Mouse (Mus musculus) urinary bladder, postnatal 10 days (tissue): Measurements from ENCODE around the gene Nkain1.

Experiments
- DNase-seq: peaks from one replicate; pipeline ENCODE4 v3.0.0; 2022; ENCODE audit warnings: low spot score

Nkain1 gene

DNA sequence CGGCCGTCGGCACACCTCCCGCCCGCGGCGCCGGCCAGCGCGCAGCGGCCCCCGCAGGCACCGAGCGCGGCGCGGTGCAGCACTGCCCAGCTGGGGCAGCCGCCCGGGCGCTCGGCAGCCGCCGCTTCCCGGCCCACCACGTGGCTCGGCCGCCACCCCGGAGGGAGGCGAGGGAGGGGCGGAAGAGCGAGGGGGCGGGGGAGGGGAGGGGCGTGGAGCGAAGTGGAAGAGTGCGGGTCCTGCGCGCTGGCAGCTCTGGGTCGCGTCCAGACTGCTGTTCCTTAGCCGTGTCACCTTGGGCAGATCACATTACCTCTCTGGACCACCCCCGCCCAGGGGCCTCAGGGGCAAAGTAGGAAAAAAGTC is at the start of gene Nkain1:
Gene Nkain1 (minus strand): TSS at position 126 of the 366 bp plus-strand sequence.
- no peak for DNase-seq

DNA sequence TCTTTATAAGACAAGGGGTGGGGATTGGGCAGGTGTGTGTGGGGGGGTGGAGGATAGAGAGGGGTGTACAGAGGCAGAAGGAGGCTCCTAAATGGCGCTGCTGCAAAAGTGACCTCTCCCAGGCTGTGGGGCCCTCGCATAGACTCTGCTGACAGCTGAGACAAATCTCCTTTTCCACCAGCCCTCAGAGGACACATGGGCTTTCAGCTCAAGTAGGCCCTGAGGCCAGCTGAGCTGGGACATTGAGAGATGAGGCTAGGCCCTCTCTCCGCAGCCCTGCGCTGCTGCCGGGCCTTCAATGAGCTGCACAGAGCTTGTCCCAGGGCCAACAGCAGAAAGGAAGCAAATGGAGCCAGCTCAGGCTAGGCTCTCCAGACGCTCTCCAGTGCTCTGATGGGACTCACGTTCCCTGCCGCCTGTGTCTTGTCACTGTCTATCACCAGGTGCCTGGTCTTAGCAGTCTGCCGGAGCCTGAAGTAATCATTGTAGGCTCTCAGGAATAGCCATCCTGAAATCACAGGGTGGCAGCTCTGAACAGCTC is 4.8 kb upstream of the Nkain1 start:
- DNase-seq = no peak

DNA sequence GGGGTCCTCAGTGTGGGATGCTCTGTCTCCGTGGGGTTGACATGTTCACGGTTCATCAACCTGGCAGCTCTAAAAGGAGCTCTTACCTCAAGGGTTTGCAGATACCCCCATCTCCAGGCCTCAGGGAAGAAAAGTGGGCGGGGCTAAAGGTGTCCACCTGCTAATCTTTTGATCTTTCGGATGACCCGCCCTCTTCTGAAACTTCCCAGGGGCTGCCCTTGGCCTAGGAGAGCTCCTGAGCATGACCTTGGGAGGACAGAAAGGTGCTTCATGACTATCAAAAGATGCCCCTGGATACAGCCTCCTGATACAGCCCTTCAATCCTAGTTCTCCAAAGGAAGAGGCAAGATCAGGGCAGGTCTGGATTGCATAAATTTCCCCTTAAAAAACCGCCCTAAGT is 3.1 kb upstream of the Nkain1 start:
- no peak for DNase-seq

DNA sequence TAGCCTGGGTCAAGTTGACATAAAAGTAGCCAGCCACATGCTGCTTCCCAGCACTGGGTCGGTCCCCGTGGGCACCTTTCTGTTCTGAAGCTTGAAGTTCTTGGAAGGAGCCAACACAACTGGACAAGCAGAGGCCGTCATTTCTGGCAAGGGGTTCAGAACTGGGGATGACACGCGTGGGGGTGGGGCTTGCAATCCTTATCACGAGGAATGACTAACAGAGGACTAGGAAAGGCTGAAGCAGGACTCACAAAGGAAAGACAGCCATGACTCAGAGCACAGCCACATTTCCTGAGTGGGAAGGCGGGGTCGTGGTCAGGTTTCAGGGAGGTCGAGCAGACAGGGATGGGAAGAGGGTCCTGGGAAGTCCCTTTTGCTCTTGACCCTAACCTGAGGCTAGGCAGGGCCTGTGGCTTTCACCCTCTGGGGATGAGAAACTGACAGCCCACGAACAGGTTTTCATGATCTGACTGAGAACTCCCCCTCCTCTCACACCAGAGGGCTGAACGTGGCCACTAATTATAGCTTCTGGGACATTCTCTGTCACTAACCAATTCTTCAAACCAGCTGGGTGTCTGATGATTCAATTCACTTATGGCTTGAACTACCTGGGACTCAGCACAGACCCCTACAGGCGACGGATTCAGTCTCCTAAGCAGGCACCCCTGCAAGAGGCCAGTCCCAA is 2.4 kb upstream of the Nkain1 start:
- DNase-seq = no peak

DNA sequence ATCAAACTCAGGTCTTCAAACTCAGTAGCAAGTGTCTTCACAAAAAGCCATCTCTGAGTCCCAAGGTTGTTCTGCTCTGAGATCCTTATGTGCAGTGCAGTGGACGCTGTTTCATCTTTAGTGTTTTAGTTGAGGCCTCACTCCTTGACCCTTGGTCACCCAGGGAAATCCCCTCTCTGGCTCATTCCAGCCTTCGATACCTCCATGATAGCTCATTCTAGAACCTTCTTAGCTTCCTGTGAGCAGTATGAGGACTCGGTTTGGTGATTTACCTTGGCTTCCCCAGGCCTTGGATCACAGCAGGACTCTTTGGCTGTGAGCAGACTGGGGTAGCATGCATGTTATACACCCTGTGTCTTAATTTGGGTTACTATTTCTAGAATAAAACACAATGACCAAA is 1.6 kb upstream of the Nkain1 start:
- no peak for DNase-seq

DNA sequence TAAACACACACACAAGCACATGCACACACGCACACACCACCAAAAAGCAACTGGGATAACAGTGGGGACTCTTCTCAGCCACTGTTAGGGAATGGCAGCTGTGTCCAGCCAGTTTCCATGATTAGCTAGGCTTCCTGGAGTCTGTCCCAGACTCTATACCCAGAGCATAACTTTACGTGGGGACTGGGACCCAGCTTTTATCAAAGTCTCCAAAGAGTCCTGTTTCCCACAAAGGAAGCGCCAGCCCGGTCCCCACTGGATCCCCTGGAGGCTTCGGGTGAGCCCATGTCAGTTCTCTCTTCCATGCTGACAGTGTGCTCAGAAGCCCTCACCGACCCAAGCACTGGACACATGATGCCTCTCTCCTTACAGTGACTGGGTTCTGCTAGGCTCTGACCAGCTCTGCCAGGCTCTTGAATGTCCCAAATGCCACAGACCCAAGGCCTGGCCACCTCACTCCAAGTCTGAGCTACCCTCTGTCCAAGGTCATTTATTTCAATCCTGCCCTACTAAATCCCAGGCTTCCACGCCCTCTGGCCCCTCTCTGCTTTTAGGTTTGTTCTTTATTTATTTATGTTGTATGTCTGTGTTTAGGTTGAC is 988 bp upstream of the Nkain1 start:
- DNase-seq = no peak

DNA sequence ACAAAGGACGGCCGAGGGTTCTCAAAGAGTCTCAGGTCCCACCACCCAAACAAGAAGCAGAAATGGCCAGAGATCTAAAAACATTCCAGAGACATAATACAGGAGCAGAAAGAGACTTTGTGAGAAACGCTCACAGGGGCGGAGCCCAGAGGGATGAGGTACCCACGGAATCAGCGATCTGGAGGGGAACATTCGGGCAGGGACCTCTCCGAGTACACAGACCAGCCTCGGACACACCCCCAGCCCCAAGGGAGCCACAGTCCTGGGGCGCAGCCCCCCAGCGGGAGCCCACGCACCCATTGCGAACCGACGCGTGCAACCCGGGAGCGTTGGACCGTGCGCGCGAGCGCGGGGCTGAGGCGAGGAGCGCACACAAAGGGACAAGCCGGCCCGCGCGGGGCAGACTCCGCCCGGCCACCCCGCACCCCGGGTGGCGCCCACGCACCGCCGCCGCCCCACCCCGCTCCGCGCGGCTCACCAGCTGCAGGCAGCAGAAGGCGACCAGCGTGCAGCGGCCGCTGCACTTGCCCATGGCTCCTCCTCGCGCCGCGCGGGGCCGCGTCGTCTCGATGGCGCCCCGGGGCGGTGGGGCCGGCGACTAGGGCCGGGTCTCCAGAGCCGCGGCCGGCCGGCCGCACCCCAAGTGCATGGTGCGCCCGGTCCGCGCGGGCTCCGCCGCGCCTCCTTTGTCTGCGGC is 474 bp downstream of the Nkain1 start:
- no peak for DNase-seq

DNA sequence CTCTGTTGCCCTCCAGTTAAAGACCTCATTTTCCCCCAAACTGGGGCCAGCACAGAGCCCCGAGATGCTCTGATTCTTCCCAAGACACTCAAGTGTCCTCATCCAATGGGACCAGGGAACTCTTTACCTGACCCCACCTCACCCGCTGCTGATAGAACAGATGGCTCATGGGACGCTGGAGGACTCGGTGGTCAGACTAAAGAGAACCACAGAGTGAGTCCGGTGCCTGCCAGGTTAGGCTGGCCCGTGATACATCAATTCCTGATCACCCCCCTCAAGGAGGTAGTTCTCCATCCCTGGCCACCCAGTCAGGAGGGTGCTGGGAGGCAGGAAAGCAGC is 992 bp downstream of the Nkain1 start:
- no peak for DNase-seq

DNA sequence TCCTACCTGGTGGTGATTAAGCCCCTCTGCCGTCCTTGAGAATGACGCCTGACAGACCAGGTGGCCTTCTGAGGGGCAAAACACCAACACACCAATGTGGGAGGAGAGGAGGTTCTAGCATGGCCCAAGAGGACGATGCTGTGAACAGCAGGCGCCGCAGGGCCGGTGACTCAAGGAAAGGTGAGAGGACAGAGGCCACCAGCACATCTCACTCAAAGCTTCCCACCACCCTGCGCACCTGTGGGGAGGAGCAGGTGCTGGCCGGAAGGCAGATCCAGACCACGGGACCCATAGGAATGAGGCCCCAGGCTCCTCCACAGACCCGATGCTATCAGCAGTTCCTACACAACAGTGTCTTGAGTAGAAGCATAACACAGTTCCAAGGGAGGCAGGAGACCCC is 1.4 kb downstream of the Nkain1 start:
- DNase-seq = no peak

DNA sequence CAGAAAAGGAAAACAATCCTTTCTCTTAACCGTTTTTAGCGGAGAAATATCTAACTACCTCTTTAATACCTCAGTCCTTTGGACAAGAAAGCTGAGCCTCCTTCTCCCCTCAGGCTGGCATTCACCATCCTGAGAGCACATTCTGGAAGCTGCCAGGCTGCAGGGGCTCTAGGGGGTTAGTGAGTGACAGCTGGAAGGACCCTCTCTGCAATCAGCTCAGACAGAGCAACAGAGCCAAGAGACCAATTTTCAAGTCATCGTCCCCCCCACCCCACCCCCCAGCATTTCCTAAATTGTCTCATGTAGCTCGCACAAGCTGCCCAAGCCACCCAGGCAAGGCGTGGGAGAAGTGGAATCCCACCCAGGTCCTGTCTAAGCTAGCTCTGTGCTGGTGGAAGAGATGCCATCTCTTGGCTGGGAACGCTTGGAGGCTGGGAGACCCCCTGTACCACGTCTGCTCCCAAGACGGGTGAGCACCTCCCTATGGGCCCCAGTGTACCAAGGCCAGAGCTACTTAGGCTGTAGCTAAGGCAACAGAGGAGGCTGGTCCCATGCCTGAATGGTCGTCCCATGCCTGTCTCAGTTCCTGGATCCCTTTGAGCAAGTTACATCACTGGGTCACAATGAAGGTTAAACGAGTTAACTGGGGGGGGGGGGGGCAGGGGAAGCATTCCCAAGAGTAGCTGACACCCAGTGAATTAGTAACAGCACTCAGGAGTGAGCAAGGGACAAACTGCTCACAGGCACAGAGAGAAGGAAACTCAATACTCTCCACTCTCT is 2.8 kb downstream of the Nkain1 start:
- DNase-seq = no peak

DNA sequence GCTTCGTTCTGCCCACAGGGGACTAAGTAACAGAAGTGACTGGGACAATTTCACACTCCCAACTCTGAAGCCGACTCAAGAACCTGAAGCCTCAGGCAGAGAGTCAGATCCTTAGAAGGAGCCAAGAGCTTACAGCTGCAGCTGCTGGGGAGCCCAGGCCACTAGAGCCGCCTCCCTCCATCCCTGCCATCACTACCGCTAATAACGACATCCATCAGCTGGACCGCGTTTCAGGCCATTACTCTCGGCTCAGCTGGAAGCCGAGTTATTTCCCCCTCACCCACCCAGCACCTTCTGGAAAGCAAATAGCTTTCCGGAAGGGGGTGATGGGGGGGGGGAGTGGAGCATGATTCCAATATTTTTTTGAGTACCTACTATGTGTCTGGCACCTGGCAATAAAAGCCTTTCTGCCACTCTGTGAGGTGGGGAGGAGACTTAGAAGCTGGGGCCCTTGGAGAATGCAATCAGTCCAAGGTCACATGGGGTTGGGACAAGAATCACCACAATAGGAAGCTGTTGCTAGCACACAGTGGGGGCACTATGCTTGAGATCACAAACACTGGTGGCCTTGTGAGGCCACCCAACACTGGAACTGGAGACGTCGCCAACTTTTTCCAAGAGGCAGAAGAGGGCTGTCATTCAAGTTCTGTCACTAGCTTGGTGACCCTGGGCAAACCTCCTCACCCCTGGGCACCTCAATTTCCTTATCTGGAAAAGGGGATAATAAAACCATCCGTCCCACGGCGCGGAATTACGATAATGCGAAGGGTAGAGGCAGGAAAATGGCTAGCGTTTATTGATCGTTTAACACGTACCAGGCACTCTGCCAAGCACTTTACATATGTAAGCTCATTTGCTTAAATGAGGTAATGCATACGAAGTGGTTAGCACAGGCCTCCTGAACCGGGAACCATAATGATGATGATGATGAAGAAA is 5.7 kb downstream of the Nkain1 start:
- DNase-seq = no peak

DNA sequence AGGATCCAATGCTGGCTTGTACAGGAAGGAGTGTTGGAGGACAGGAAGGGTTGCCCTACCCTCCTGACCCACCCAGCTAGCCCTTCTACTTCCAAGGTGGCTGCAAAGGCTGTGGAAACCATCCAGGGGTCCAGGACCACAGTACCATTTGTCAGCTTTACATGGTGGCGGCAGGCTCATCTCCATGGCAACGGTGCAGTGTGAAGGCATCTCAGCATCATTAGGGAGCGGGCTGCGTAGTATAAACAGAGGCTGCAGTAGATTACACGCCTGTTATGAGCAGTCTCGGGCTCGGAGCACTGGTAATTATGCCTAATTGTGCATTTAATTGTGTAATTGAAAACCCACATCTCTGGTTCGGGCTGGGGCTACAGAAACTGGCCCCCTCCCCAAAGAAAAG is 10.2 kb downstream of the Nkain1 start:
- DNase-seq = no peak

DNA sequence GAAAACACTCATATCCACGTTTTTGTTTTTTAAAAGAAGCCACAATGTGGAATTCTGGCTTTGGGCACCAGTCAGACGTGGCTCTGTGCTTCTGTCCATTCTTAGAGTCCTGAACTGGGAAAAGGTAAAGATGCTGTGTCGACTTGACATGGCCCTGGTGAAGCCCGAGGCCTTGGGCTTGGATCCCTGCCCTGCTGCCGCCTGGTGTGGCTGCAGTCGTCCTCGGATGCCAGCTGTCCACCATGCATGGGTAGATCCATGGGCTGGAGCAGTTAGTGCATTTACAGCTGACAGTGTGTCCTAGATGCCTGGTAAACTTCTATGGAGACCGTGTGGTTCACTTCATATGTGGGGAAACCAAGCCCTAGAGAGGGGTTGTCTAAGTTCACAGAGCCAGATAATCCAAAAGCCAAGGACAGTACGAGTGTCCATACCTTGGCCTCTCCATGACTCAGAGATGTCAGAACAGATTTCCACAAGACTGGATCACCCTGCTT is 10.7 kb downstream of the Nkain1 start:
- no peak for DNase-seq

DNA sequence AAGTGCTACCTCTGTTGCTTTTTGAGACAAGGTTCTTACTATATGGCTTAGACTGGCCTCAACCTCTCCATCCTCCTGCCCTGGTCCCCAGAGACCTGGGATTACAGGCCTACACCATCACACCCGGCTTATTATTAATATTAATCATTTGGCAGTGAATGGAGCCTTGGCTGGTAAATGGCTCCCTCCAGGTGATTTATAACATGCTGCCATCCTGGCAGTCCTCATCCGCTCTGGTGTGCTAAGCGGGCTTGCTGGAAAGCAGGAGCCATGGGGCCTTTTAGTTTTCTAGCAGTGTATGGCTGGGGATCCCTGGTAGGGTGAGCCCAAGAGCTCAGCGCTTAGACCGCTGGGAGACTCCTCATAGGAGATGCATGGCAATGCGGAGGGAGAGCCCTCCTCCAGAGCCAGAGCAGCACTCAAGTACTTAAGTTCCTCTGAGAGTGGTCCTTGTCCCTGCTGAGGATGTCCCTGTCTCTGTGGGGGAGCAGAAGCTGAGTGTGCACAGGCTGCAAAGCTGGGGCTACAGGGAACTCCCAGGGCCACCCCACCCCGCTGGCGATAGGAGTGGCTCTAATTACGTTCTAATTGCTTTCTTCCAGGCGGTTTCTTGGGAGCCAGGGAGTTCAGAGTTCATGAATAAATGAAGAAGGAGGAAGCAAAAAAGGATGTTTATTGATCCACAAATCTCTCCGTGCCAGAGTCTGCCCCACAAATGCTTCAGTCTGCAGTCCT is 13.2 kb downstream of the Nkain1 start:
- no peak for DNase-seq

DNA sequence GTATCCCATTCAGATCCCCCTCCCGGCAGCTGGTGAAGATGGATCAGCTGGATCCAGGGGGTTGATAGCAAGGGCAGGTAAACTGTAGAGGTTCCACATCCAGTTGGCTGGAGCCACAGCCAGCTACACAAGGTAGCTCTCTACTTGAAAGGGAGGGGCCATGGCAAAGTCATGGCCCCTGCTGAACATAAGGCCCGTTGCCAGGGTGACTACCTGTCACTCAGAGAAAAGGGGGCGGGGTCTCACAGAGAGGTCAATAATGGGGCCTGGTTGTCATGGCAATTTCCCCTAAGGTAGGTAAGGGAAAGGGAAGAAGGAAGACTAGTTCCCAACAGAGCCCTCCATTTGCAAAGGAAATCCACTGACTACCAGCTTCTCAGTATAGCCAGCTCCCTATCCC is 14.8 kb downstream of the Nkain1 start:
- no peak for DNase-seq

DNA sequence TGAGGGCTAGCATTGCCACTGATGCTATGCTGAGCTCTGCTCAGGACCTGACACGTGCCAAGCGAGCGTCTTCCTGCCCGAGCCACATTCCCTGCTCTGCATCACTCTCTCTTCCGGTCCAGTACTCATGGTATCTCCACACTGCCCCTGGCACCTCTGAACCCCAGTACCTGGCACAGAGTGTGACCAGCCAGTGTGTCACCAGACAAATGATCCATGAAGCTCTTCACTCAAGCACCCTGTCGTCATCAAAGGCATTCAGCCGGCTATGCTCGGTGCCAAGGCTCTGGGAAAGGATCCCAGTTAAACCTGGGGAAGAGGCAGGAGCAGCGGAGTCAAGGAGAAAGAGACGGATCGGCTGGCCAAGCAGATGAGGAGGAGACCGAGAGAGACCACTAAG is 16.1 kb downstream of the Nkain1 start:
- no peak for DNase-seq

DNA sequence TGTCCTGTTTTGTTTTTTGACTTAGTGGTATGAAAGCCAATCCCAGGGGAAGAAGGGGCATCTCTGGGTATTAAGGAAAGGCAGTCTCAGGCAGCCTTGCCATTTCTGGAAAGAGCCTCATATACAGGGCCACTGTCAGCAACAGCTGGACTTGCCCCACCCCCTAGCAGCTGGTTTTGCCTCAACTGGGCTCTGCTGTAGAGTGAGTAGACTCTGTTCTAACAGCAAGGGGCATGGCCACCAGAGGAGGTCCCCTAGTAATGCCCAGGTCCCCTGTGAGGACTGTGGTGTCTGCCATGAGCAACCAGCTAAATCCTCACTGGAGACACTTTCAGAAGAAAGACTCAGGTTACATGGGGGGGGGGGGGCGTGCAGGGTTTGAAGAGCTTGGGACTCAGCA is 17.0 kb downstream of the Nkain1 start:
- DNase-seq = no peak

DNA sequence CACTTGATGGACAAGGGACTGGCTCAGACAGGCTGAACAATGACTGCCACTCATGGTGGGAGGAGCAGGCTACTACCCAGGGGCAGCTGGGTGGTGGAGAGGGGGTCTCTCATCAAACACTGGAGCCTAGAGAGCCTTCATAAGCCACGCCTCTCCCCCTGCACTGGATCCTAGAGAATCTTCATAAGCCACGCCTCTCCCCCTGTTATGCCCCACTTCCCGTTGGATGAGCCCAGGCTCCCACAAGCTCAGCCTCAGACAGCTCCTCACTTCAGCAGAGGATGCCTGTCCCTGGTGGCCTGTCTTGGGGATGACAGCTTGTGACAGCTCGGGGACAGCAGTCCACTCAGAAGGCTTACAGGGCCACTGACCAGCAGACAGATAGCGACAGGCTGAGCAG is 17.7 kb downstream of the Nkain1 start:
- DNase-seq = no peak

DNA sequence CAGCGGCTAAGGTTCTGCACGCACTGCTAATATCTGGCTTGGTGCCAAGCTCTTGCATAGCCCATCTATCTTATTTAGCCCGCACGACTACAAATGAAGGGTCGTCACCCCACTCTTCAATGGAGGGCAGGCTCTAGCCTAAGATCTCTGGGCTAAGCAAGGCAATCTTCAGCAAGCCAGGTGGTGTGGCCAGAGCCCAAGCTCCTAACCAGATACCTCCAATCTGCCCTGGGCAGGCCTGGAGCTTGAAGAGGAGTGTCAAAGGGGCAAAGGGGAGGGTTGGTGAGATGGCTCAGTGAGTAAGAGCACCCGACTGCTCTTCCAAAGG is 20.9 kb downstream of the Nkain1 start:
- DNase-seq = no peak

DNA sequence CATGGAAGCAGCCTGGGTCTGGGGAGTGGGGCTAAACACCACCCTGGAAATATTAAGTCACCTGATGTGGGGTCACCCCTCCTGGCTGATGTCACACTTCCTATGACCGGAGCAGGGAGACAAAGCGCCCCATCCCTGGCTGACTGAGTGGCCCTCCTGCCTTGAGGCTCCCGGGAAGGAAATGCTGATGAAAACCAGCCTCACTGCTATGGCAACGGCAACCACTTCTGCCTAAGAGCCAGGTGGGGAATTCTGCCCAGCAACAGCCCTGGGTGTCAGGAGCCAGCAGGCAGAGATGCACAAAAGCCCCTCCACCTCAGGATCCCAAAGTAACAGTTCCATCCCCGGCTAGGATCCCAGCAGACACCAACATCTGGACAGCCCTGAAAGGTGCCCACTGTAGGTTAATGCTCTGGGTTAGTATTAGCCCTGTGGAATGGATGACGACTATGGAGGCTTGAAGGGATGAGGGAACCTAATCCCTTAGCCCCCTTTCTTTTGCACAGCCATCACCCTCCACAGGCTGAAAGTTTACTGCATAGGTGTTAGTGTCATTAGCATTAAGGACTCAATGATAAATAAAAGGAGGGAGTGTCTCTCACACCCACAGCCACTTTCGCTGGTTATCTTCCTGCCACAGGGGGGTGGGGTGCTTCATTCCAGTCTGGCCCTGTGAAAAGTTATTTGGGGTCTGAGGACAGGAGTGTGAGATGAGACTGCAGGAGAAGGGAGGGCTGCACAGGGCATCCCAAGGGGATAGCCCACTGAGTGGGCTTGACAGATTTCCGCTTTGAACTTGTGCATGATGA is 21.5 kb downstream of the Nkain1 start:
- DNase-seq = no peak
